Mouse (Mus musculus): ENCODE data around the gene Nipa2.
"Not testable (repeated sequence)": the region's sequence is repeated elsewhere in the genome, so short reads cannot be mapped to it uniquely, and the experiment has no call there.

Gene Nipa2

GRCm38 (mm10) chr7:55928649-55929048, 33.6 kb downstream of the Nipa2 start:
- DNase-seq = no peak

- DNase-seq = no peak
These were observed 35.0 kb downstream of the Nipa2 start for GRCm38 (mm10) chr7:55927262-55927661.

GRCm38 (mm10) chr7:55918365-55918764, 43.9 kb downstream of the Nipa2 start:
- DNase-seq = not testable (repeated sequence)

GRCm38 (mm10) chr7:55912118-55912517, 50.2 kb downstream of the Nipa2 start:
- no peak for DNase-seq

GRCm38 (mm10) chr7:55911371-55911770, 50.9 kb downstream of the Nipa2 start:
- DNase-seq = peak; percentile 73

- no peak for DNase-seq
These were observed 51.9 kb downstream of the Nipa2 start for GRCm38 (mm10) chr7:55910356-55910755.

GRCm38 (mm10) chr7:55909519-55909918, 52.8 kb downstream of the Nipa2 start:
- DNase-seq = peak; percentile 36

- no peak for DNase-seq
These were observed 56.8 kb downstream of the Nipa2 start for GRCm38 (mm10) chr7:55905449-55905848.

GRCm38 (mm10) chr7:55903766-55904165, 58.5 kb downstream of the Nipa2 start:
- no peak for DNase-seq

- peak; percentile 64 for DNase-seq
These were observed 70.5 kb downstream of the Nipa2 start for GRCm38 (mm10) chr7:55891797-55892196.

GRCm38 (mm10) chr7:55890731-55891130, 71.5 kb downstream of the Nipa2 start:
- peak; percentile 65 for DNase-seq

GRCm38 (mm10) chr7:55889996-55890395, 72.3 kb downstream of the Nipa2 start:
- no peak for DNase-seq

GRCm38 (mm10) chr7:55888603-55889002, 73.7 kb downstream of the Nipa2 start:
- DNase-seq = no peak

All from layer of hippocampus, adult 9-11 months (tissue).